ENCODE assay signal across 11 mouse cellular contexts in genomic region chr12:102323392-102323791, GRCm38 (mm10). TPM values are rescaled to one million over a fixed set of nuclear protein-coding genes. Genes with fewer than 3 reads are reported as not detected.
DNase-seq lines count a peak whose midpoint lies in the region; ATAC-seq and TF ChIP-seq lines count a peak whose summit lies in the region.
"Had no signal": no experiment of that assay in that cellular context is flagged by ENCODE, and none has a peak within 500 bp of the region (broad histone marks: within the 10 kb centered on the region; RNA-seq: fewer than 3 reads in every experiment).

No protein-coding gene starts in this region.

- intact Hi-C loops in heart, postnatal 25 days (cut with DNase I), result no loop called here
- intact Hi-C loops in gastrocnemius, postnatal 14 days (cut with DNase I; ENCODE audit: low total_unique reads), result no loop called here

- no peak for TF ChIP-seq CTCF in kidney, adult 2 months (conservative IDR thresholded peaks at IDR 0.05; ENCODE audit: insufficient read depth, insufficient read length, low read depth, low read length)
- TF ChIP-seq CTCF in forebrain, postnatal 0 days (IDR thresholded peaks at IDR 0.05; ENCODE audit: low read depth), result no peak
- TF ChIP-seq CTCF in layer of hippocampus, adult 2 months (conservative IDR thresholded peaks at IDR 0.05), result no peak

- 80% methylated on average over 2 of the region's 2 CpGs for WGBS in kidney, adult 2 months
- WGBS in forebrain, postnatal 0 days, result 84% methylated on average over 2 of the region's 2 CpGs

- H3K9me3 ChIP-seq in forebrain, postnatal 0 days (ENCODE audit: low read length), result no peaks in the 10 kb centered on the region
- H3K9me3 ChIP-seq: hindbrain, embryonic 10.5 days; neural tube, embryonic 12.5 days had no signal

- TF ChIP-seq POLR2A in kidney, adult 2 months (IDR thresholded peaks at IDR 0.05; ENCODE audit: low read depth, low read length), result no peak

- no peak for ATAC-seq in forebrain, postnatal 0 days

- no peak overlapping the region for H3K4me2 ChIP-seq in forebrain, postnatal 0 days (ENCODE audit: low read depth)
- H3K4me2 ChIP-seq: neural tube, embryonic 12.5 days had no signal

- 0 out of 2 replicates have a peak overlapping the region, but pooled peaks have one; percentile 6 for H3K27ac ChIP-seq in kidney, adult 2 months (ENCODE audit: insufficient read depth, low read depth, low read length)
- H3K27ac ChIP-seq in forebrain, postnatal 0 days (ENCODE audit: low read depth, low read length), result no peak overlapping the region
- no peak overlapping the region for H3K27ac ChIP-seq in layer of hippocampus, adult 2 months
- H3K27ac ChIP-seq: hindbrain, embryonic 10.5 days; neural tube, embryonic 12.5 days had no signal

- no peaks in the 10 kb centered on the region; the same call in 1 of the 2 replicates for H3K36me3 ChIP-seq in kidney, adult 2 months (ENCODE audit: control insufficient read depth, insufficient read depth, low read length)
- H3K36me3 ChIP-seq in forebrain, postnatal 0 days (ENCODE audit: insufficient read depth), result no peaks in the 10 kb centered on the region
- H3K36me3 ChIP-seq: hindbrain, embryonic 10.5 days; neural tube, embryonic 12.5 days had no signal

- H3K27me3 ChIP-seq in kidney, adult 2 months (replicated peaks; ENCODE audit: control insufficient read depth, insufficient read depth, low read length), result no peaks in the 10 kb centered on the region
- no peaks in the 10 kb centered on the region for H3K27me3 ChIP-seq in forebrain, postnatal 0 days (ENCODE audit: insufficient read depth, low read length)
- H3K27me3 ChIP-seq: neural tube, embryonic 12.5 days had no signal

- H3K4me3 ChIP-seq in kidney, adult 2 months (ENCODE audit: insufficient read depth, low read depth, low read length), result no peak overlapping the region
- H3K4me3 ChIP-seq in forebrain, postnatal 0 days (ENCODE audit: low read depth, low read length), result no peak overlapping the region
- no peak overlapping the region for H3K4me3 ChIP-seq in layer of hippocampus, adult 2 months
- H3K4me3 ChIP-seq: erythroblast, embryonic 14.5 days; hindbrain, embryonic 10.5 days; neural tube, embryonic 12.5 days had no signal

- no peak overlapping the region for H3K9ac ChIP-seq in forebrain, postnatal 0 days
- H3K9ac ChIP-seq: neural tube, embryonic 12.5 days had no signal

- DNase-seq in heart, adult 18-20 months, result peak; percentile 66
- no peak for DNase-seq in heart, postnatal 25 days (ENCODE audit: low spot score)
- peak; percentile 70 for DNase-seq in gastrocnemius, postnatal 14 days
- DNase-seq in kidney, adult 2 months, result peak; percentile 64
- DNase-seq in lung, postnatal 10 days, result peak; percentile 89
- DNase-seq in forebrain, postnatal 0 days, result no peak
- no peak for DNase-seq in layer of hippocampus, adult 2 months (ENCODE audit: low spot score in 2 of 2)
- DNase-seq in retina, embryonic 14.5 days (ENCODE audit: low spot score), result no peak

- H3K4me1 ChIP-seq in kidney, adult 2 months (ENCODE audit: control insufficient read depth, insufficient read depth, low read length), result peaks cover 25% of the 10 kb centered on the region
- H3K4me1 ChIP-seq in forebrain, postnatal 0 days (ENCODE audit: insufficient read depth), result no peaks in the 10 kb centered on the region
- H3K4me1 ChIP-seq: hindbrain, embryonic 10.5 days; neural tube, embryonic 12.5 days had no signal

RNA-seq across cellular contexts. Expression of gene Rin3, which starts 40.5 kb away (rescaled TPM):
- total RNA-seq in heart, adult 18-20 months (2021), result 10 to 100 TPM; 28.3 to 29.5 TPM
- total RNA-seq in heart, postnatal 25 days (2021), result 10 to 100 TPM; 14.0 to 17.5 TPM
- 10 to 100 TPM; 11.0 to 13.0 TPM for total RNA-seq in gastrocnemius, postnatal 14 days (2021)
- polyA plus RNA-seq in kidney, adult 2 months (2012; rRNA removed), result 11.6 and 15.4 TPM in 2 replicates
- total RNA-seq in forebrain, postnatal 0 days (2014; rRNA removed), result 1.3 and 3.3 TPM in 2 replicates
- polyA plus RNA-seq in forebrain, postnatal 0 days (2015; fragmentation: Nextera tagmentation; extraction: Ambion mirVana), result 1.5 and 1.9 TPM in 2 replicates
- 1 to 10 TPM; 3.2 to 4.3 TPM for total RNA-seq in layer of hippocampus, adult 2 months (2021)

Comparison
In these comparisons a context has a peak if more than half of its experiments do, and no peak if none do; other contexts are left out.
1. DNase-seq: peak in heart, adult 18-20 months (2 of 2), gastrocnemius, postnatal 14 days (single experiment), kidney, adult 2 months (single experiment) and lung, postnatal 10 days (single experiment); none in heart, postnatal 25 days (single experiment), forebrain, postnatal 0 days (single experiment), layer of hippocampus, adult 2 months (0 of 2) and retina, embryonic 14.5 days (single experiment).